Mouse (Mus musculus): ENCODE results near the gene Atf7ip. TPM values are rescaled to one million over a fixed set of nuclear protein-coding genes. Genes with fewer than 3 reads are reported as not detected.

Atf7ip gene
- polyA plus RNA-seq, 1 experiment from 2014 or later: 50.9 TPM

- Histone ChIP-seq H3K27ac (replicated peaks) (no peak overlapping the region), H3K4me1 (peaks cover 9% of the 10 kb centered on the region), H3K9me3 (0 out of 2 replicates have a peak, but pooled peaks cover 3% of the 10 kb centered on the region), H3K36me3 (replicated peaks) (no peaks in the 10 kb centered on the region), H3K4me3 (no peak overlapping the region), H3K27me3 (replicated peaks; ENCODE audit: low read depth, poor library complexity, severe bottlenecking) (no peaks in the 10 kb centered on the region)
- 61% methylated on average over 9 of the region's 9 CpGs for WGBS
- no peak for DNase-seq (ENCODE audit: low spot score)
Observed at GRCm38 (mm10) chr6:136645754-136646153, 139.8 kb downstream of the Atf7ip start.

- Histone ChIP-seq H3K4me3 (no peak overlapping the region), H3K27me3 (replicated peaks; ENCODE audit: low read depth, poor library complexity, severe bottlenecking) (no peaks in the 10 kb centered on the region), H3K9me3 (0 out of 2 replicates have a peak, but pooled peaks cover 3% of the 10 kb centered on the region), H3K27ac (replicated peaks) (no peak overlapping the region), H3K4me1 (peaks cover 9% of the 10 kb centered on the region), H3K36me3 (replicated peaks) (no peaks in the 10 kb centered on the region)
- DNase-seq (ENCODE audit: low spot score): peak; percentile 17
- WGBS: 27% methylated on average over 6 of the region's 6 CpGs
Observed at GRCm38 (mm10) chr6:136646207-136646606, 140.2 kb downstream of the Atf7ip start.

DNA sequence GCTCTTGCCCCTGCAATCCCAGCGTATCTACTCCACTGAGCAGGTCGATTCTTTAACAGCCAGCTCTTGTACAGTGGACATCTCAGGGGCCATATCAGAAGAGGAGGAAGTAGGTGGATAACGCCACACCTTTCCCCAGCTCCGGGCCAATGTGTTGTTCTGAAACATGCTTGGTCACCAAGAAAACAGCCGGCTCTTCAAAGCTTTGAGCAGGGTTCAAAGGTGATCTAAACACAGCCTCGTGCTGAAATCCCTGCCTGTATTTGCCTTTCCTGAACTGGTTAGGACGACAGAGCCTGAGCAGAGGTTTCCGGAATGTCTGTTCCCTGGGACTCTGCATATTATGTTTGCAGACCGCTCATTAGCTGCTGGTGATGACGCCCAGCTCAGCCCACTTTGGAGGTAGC lies 141.5 kb downstream of the Atf7ip start:
- H3K27me3 ChIP-seq (replicated peaks; ENCODE audit: low read depth, poor library complexity, severe bottlenecking): no peaks in the 10 kb centered on the region
- WGBS: 66% methylated on average over 10 of the region's 10 CpGs
- H3K4me3 ChIP-seq: no peak overlapping the region
- peaks cover 9% of the 10 kb centered on the region for H3K4me1 ChIP-seq
- peak; percentile 24 for DNase-seq (ENCODE audit: low spot score)
- 0 out of 2 replicates have a peak overlapping the region, but pooled peaks have one; percentile 14 for H3K27ac ChIP-seq (replicated peaks)
- H3K9me3 ChIP-seq: 0 out of 2 replicates have a peak, but pooled peaks cover 3% of the 10 kb centered on the region
- no peaks in the 10 kb centered on the region for H3K36me3 ChIP-seq (replicated peaks)

- H3K36me3 ChIP-seq (replicated peaks): no peaks in the 10 kb centered on the region
- DNase-seq (ENCODE audit: low spot score): no peak
- H3K9me3 ChIP-seq: no peaks in the 10 kb centered on the region
- H3K4me3 ChIP-seq: no peak overlapping the region
- H3K27me3 ChIP-seq (replicated peaks; ENCODE audit: low read depth, poor library complexity, severe bottlenecking): no peaks in the 10 kb centered on the region
- 89% methylated on average over 8 of the region's 8 CpGs for WGBS
- H3K4me1 ChIP-seq: peaks cover 8% of the 10 kb centered on the region
- no peak overlapping the region for H3K27ac ChIP-seq (replicated peaks)
Observed at GRCm38 (mm10) chr6:136650664-136651063, 144.7 kb downstream of the Atf7ip start.

- no peaks in the 10 kb centered on the region for H3K9me3 ChIP-seq
- H3K4me3 ChIP-seq: no peak overlapping the region
- 73% methylated on average over 5 of the region's 5 CpGs for WGBS
- no peak for DNase-seq (ENCODE audit: low spot score)
- H3K4me1 ChIP-seq: peaks cover 3% of the 10 kb centered on the region; the same call in 1 of the 2 replicates
- H3K27me3 ChIP-seq (replicated peaks; ENCODE audit: low read depth, poor library complexity, severe bottlenecking): no peaks in the 10 kb centered on the region
- no peaks in the 10 kb centered on the region for H3K36me3 ChIP-seq (replicated peaks)
- H3K27ac ChIP-seq (replicated peaks): no peak overlapping the region
Observed at GRCm38 (mm10) chr6:136653331-136653730, 147.4 kb downstream of the Atf7ip start.

GRCm38 (mm10) chr6:136654470-136654869 lies 148.5 kb downstream of the Atf7ip start:
- no peak overlapping the region for H3K27ac ChIP-seq (replicated peaks)
- DNase-seq (ENCODE audit: low spot score): no peak
- peaks cover under 1% of the 10 kb centered on the region; the same call in 1 of the 2 replicates for H3K27me3 ChIP-seq (replicated peaks; ENCODE audit: low read depth, poor library complexity, severe bottlenecking)
- H3K4me1 ChIP-seq: peaks cover 3% of the 10 kb centered on the region; the same call in 1 of the 2 replicates
- no peaks in the 10 kb centered on the region for H3K9me3 ChIP-seq
- no peaks in the 10 kb centered on the region for H3K36me3 ChIP-seq (replicated peaks)
- 93% methylated on average over 20 of the region's 20 CpGs for WGBS
- no peak overlapping the region for H3K4me3 ChIP-seq

- Histone ChIP-seq H3K27me3 (replicated peaks; ENCODE audit: low read depth, poor library complexity, severe bottlenecking) (peaks cover 14% of the 10 kb centered on the region), H3K4me3 (peak overlapping the region; percentile 5; the same call in 1 of the 2 replicates), H3K27ac (replicated peaks) (no peak overlapping the region), H3K9me3 (no peaks in the 10 kb centered on the region), H3K36me3 (replicated peaks) (no peaks in the 10 kb centered on the region), H3K4me1 (peaks cover 3% of the 10 kb centered on the region; the same call in 1 of the 2 replicates)
- WGBS: 72% methylated on average over 11 of the region's 11 CpGs
- no peak for DNase-seq (ENCODE audit: low spot score)
Observed at GRCm38 (mm10) chr6:136655786-136656185, 149.8 kb downstream of the Atf7ip start.

- Histone ChIP-seq H3K27me3 (replicated peaks; ENCODE audit: low read depth, poor library complexity, severe bottlenecking) (peaks cover 39% of the 10 kb centered on the region), H3K4me1 (peaks cover 14% of the 10 kb centered on the region), H3K36me3 (replicated peaks) (no peaks in the 10 kb centered on the region), H3K27ac (replicated peaks) (no peak overlapping the region), H3K4me3 (no peak overlapping the region), H3K9me3 (no peaks in the 10 kb centered on the region)
- 89% methylated on average over 4 of the region's 4 CpGs for WGBS
- DNase-seq (ENCODE audit: low spot score): no peak
Observed at GRCm38 (mm10) chr6:136658303-136658702, 152.3 kb downstream of the Atf7ip start.

DNA sequence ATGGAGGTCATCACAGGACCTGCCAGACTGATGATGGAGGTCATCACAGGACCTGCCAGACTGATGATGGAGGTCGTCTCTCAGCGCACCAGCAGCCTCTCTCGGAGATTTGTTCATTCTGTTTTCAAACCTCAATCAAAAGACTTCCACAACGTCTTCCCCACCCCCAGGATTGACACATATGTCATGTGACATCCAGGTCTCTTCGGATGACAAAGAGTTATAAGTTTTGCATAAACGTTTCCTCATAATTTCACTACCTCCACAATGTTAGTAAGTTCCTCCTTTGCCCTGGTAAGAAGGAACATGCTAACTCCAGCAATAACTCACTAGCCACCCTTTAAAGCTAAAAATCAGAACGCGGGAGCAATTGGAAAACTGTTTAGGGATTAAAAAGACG lies 153.3 kb downstream of the Atf7ip start:
- Histone ChIP-seq H3K36me3 (replicated peaks) (no peaks in the 10 kb centered on the region), H3K27ac (replicated peaks) (no peak overlapping the region), H3K27me3 (replicated peaks; ENCODE audit: low read depth, poor library complexity, severe bottlenecking) (peaks cover 48% of the 10 kb centered on the region), H3K9me3 (no peaks in the 10 kb centered on the region), H3K4me3 (no peak overlapping the region), H3K4me1 (peaks cover 14% of the 10 kb centered on the region)
- WGBS: 91% methylated on average over 9 of the region's 9 CpGs
- no peak for DNase-seq (ENCODE audit: low spot score)

Other genes with a start within 250 kb of the Atf7ip start
- not detected in 2 replicates for gene Gm8994, start 178.6 kb upstream of the Atf7ip start, polyA plus RNA-seq (2016; fragmentation: Nextera tagmentation; extraction: Ambion mirVana)
- 0.15 TPM in 1 of 2 replicates, not detected in the other for gene E330021D16Rik, start 90.6 kb upstream of the Atf7ip start, polyA plus RNA-seq (2016; fragmentation: Nextera tagmentation; extraction: Ambion mirVana)
- 1.9 and 2.6 TPM in 2 replicates for gene Plbd1, start 155.8 kb downstream of the Atf7ip start, polyA plus RNA-seq (2016; fragmentation: Nextera tagmentation; extraction: Ambion mirVana)